Mouse (Mus musculus) right cerebral cortex, adult 2 months (tissue): ENCODE data around the gene Abhd17a.

Experiments used
- DNase-seq, 2 experiments: peaks; one replicate each; pipeline ENCODE4 v3.0.0; 2021 to 2022; ENCODE audit warnings: low spot score in 2 of 2

Abhd17a gene

GRCm38 (mm10) chr10:80577195-80578130 is 12.7 kb downstream of the Abhd17a start, which contains the start of gene Klf16:
TSS of gene Klf16 (minus strand) at chr10:80577321.
- peak; percentile 93 to 94 for DNase-seq

GRCm38 (mm10) chr10:80576351-80577194 is 13.6 kb downstream of the Abhd17a start:
- peak in 1 of 2 experiments; percentile 40 for DNase-seq

GRCm38 (mm10) chr10:80575925-80576324 is 14.2 kb downstream of the Abhd17a start:
- no peak for DNase-seq

GRCm38 (mm10) chr10:80574896-80575295 is 15.2 kb downstream of the Abhd17a start:
- no peak for DNase-seq

- DNase-seq, result peak; percentile 67 to 70
Measured at GRCm38 (mm10) chr10:80573944-80574343, 16.2 kb downstream of the Abhd17a start.

- no peak for DNase-seq
Measured at GRCm38 (mm10) chr10:80572477-80572876, 17.7 kb downstream of the Abhd17a start.

GRCm38 (mm10) chr10:80570871-80571836 is 19.0 kb downstream of the Abhd17a start:
- no peak for DNase-seq

GRCm38 (mm10) chr10:80570419-80570818 is 19.7 kb downstream of the Abhd17a start:
- DNase-seq, result no peak

- no peak for DNase-seq
Measured at GRCm38 (mm10) chr10:80569664-80570066, 20.5 kb downstream of the Abhd17a start.

GRCm38 (mm10) chr10:80568876-80569275 is 21.3 kb downstream of the Abhd17a start:
- no peak for DNase-seq

- DNase-seq, result peak; percentile 94 to 95
Measured at GRCm38 (mm10) chr10:80566375-80567092, 23.6 kb downstream of the Abhd17a start.

- peak; percentile 96 to 98 for DNase-seq
Measured at GRCm38 (mm10) chr10:80561116-80561944, 28.8 kb downstream of the Abhd17a start, which contains the start of gene Rexo1. TSS of gene Rexo1 (minus strand) at chr10:80561560.

- no peak for DNase-seq
Measured at GRCm38 (mm10) chr10:80560621-80561020, 29.5 kb downstream of the Abhd17a start.

GRCm38 (mm10) chr10:80559431-80559830 is 30.7 kb downstream of the Abhd17a start:
- no peak for DNase-seq

- DNase-seq, result peak; percentile 64 to 82
Measured at GRCm38 (mm10) chr10:80557346-80557965, 32.7 kb downstream of the Abhd17a start.

GRCm38 (mm10) chr10:80553997-80554396 is 36.1 kb downstream of the Abhd17a start:
- DNase-seq, result no peak

- DNase-seq, result no peak
Measured at GRCm38 (mm10) chr10:80553575-80553974, 36.6 kb downstream of the Abhd17a start.

GRCm38 (mm10) chr10:80552364-80552763 is 37.8 kb downstream of the Abhd17a start:
- DNase-seq, result no peak

- no peak for DNase-seq
Measured at GRCm38 (mm10) chr10:80549279-80549678, 40.9 kb downstream of the Abhd17a start.
